Mouse (Mus musculus) effector memory CD4-positive, alpha-beta T cell, adult 5 months (primary cell): ENCODE results near the gene Papss2. TPM values are rescaled to one million over a fixed set of nuclear protein-coding genes. Genes with fewer than 3 reads are reported as not detected.

Experiments
- polyA plus RNA-seq: library from polyadenylated mRNA; unstranded; fragments of 100-300 nt; shearing (Covaris generic); gene quantifications from one replicate; pipeline ENCODE4 v1.2.1, GENCODE M21; 2017

Papss2 gene
- polyA plus RNA-seq, result not detected

DNA sequence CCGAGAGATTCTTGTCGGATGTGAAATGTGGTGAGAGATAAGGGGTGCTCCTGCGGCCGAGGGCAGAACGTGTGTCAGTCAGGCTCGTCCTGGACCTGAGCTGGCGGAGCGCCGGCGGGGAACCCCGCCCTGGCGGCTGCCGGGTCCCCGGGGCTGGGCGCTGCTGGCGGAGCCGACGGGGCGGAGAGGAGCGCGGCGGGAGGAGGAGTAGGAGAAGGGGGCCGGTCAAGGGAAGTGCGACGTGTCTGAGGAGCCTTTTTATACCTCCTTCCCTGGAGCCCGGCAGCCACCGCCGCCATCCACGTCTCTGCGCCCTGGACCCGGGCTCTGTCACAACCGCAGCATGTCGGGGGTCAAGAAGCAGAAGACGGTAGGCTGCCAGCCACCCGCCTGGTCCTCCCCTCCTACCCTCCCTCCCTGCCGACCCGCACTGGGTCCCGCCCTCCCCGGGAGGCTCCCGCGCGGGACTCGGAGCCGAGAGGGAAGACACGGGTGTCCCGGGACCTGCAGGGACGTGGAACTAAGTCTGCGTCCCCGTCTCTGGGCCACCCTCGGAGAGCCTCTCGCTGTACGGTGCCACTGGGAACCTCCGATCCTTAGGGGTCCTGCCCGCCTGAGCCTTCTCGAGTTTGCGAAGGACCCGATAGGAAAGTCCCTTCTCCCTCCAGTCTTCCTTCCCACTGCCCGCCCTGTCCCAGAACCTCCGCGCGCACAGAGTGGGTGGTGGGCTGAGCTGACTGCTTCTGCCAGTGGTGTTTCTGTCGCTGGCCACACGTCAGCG, at the start of gene Papss2:
TSS of gene Papss2 (plus strand) at position 285 of the 781 bp plus-strand sequence.

Other genes with a start within 250 kb of the Papss2 start
- 119 TPM for gene Sgms1, start 206.1 kb upstream of the Papss2 start, polyA plus RNA-seq
- gene Rpl9-ps6, start 129.2 kb upstream of the Papss2 start, polyA plus RNA-seq, result 212 TPM
- 29.9 TPM for gene Minpp1, start 110.0 kb upstream of the Papss2 start, polyA plus RNA-seq
- gene Atad1, start 144.0 kb downstream of the Papss2 start, polyA plus RNA-seq, result 75.2 TPM
- gene Pten, start 161.7 kb downstream of the Papss2 start, polyA plus RNA-seq, result 43.7 TPM